Mouse (Mus musculus) spleen, adult 2 months (tissue): ENCODE data around the gene Taf9. TPM values are rescaled to one million over a fixed set of nuclear protein-coding genes. Genes with fewer than 3 reads are reported as not detected.
A peak's percentile ranks its signal among the peaks of the same experiment; 100 is the strongest.

Experiments used
- DNase-seq, 2 experiments: peaks; one replicate each; pipeline versions ENCODE4 v3.0.0 to v3.0.0-alpha.2; 2012 to 2021; ENCODE audit warnings: low spot score in 2 of 2, low read depth in 1 of 2
- H3K27ac ChIP-seq: fragments of 200-500 bp; 2 replicates; pipeline ENCODE4 v1.5.1; 2012; ENCODE audit warnings: low read length, inconsistent platforms; ENCODE audit not compliant: insufficient read depth
- H3K27me3 ChIP-seq: fragments of 200-500 bp; 2 replicates; pipeline ENCODE4 v1.6.1; 2012; ENCODE audit warnings: mild to moderate bottlenecking, moderate library complexity, low read length, inconsistent platforms; ENCODE audit not compliant: control insufficient read depth, insufficient read depth
- H3K36me3 ChIP-seq: fragments of 200-500 bp; 2 replicates; pipeline ENCODE4 v1.6.1; 2012; ENCODE audit warnings: mild to moderate bottlenecking, low read length, inconsistent platforms; ENCODE audit not compliant: control insufficient read depth, insufficient read depth
- H3K4me1 ChIP-seq: fragments of 200-500 bp; 2 replicates; pipeline ENCODE4 v1.6.1; 2011; ENCODE audit warnings: inconsistent platforms; ENCODE audit not compliant: control insufficient read depth, insufficient read depth, insufficient read length
- H3K4me3 ChIP-seq: fragments of 200-500 bp; 2 replicates; pipeline ENCODE4 v1.5.1; 2011; ENCODE audit warnings: mild to moderate bottlenecking, inconsistent platforms; ENCODE audit not compliant: insufficient read depth, insufficient read length; ENCODE audit errors: extremely low read depth
- CTCF ChIP-seq: fragments of 200-500 bp; IDR thresholded peaks from 2 replicates; pipeline ENCODE4 v1.5.1; 2011; ENCODE audit warnings: mild to moderate bottlenecking, inconsistent platforms; ENCODE audit not compliant: insufficient read depth, insufficient read length, insufficient replicate concordance; ENCODE audit errors: extremely low read depth
- POLR2A ChIP-seq: fragments of 200-500 bp; IDR thresholded peaks from 2 replicates; pipeline ENCODE4 v1.6.1; 2011; ENCODE audit warnings: low read depth, low read length, inconsistent platforms
- WGBS: fragments of 180-500 bp; shearing (Covaris S2); methylation state at CpG from one replicate; pipeline ENCODE4 v1.1.7; 2018; 5-methylcytosine and 5-hydroxymethylcytosine counted together
- polyA plus RNA-seq: library from polyadenylated mRNA; depleted of rRNA; stranded (reverse); fragments of >200 nt; gene quantifications from 2 replicates; pipeline ENCODE4 v1.2.3, GENCODE M21; 2012

Taf9 gene
- polyA plus RNA-seq, 1 experiment, result 2.3 TPM

DNA sequence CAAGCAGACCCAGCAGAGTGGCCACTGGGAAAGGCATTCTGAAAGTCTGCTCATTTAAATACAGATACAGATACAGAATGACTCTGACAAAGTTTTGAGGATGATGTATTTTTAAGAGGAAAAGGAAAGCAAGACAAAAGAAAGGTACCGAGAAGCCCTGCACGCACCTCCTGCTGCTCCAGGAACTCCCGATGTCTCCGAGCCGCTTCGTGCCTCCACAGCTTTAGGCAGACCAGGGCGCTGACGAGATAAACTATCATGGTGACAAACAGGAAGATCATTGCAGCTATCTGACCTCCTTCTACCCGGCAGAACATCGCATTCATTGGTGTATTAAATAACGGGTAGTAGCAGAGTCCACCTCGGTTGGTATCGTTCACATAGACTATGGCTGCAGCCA, 40.1 kb upstream of the Taf9 start:
- Histone ChIP-seq H3K4me1 (peaks cover 2% of the 10 kb centered on the region; the same call in 1 of the 2 replicates), H3K27ac (no peak overlapping the region), H3K27me3 (no peaks in the 10 kb centered on the region), H3K4me3 (no peak overlapping the region), H3K36me3 (peaks cover 7% of the 10 kb centered on the region)
- 95% methylated on average over 13 of the region's 13 CpGs for WGBS
- no peak for DNase-seq
- TF ChIP-seq CTCF (no peak), POLR2A (no peak)

GRCm38 (mm10) chr13:100612251-100612650, 39.1 kb upstream of the Taf9 start:
- DNase-seq, result no peak
- Histone ChIP-seq H3K27ac (no peak overlapping the region), H3K27me3 (no peaks in the 10 kb centered on the region), H3K36me3 (peaks cover 7% of the 10 kb centered on the region), H3K4me1 (peaks cover 5% of the 10 kb centered on the region), H3K4me3 (no peak overlapping the region)
- 94% methylated on average over 10 of the region's 10 CpGs for WGBS
- TF ChIP-seq POLR2A, result no peak
- TF ChIP-seq CTCF, result no peak

DNA sequence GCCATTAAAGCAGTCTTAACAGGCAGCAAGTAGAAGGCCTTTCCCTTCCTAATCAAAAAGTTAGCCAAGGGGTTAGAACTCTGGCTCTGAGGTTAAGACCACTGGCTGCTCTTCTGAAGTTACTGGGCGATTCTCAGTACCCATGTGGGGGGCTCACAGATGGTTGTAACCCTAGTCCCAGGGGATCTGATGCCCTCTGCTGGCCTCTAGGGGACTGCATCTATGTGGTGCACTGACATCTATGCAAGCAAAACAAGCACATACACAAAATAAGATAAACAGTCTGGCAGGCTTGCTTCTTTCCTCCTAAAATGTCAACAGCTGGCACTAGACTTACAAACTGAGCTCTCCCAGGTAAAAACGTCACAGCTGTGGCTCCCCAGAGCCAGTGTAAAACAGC, 38.5 kb upstream of the Taf9 start:
- no peak for TF ChIP-seq CTCF
- TF ChIP-seq POLR2A, result no peak
- Histone ChIP-seq H3K4me1 (peaks cover 5% of the 10 kb centered on the region), H3K27ac (no peak overlapping the region), H3K27me3 (no peaks in the 10 kb centered on the region), H3K36me3 (peaks cover 9% of the 10 kb centered on the region), H3K4me3 (no peak overlapping the region)
- no peak for DNase-seq
- 70% methylated on average over 2 of the region's 2 CpGs for WGBS

DNA sequence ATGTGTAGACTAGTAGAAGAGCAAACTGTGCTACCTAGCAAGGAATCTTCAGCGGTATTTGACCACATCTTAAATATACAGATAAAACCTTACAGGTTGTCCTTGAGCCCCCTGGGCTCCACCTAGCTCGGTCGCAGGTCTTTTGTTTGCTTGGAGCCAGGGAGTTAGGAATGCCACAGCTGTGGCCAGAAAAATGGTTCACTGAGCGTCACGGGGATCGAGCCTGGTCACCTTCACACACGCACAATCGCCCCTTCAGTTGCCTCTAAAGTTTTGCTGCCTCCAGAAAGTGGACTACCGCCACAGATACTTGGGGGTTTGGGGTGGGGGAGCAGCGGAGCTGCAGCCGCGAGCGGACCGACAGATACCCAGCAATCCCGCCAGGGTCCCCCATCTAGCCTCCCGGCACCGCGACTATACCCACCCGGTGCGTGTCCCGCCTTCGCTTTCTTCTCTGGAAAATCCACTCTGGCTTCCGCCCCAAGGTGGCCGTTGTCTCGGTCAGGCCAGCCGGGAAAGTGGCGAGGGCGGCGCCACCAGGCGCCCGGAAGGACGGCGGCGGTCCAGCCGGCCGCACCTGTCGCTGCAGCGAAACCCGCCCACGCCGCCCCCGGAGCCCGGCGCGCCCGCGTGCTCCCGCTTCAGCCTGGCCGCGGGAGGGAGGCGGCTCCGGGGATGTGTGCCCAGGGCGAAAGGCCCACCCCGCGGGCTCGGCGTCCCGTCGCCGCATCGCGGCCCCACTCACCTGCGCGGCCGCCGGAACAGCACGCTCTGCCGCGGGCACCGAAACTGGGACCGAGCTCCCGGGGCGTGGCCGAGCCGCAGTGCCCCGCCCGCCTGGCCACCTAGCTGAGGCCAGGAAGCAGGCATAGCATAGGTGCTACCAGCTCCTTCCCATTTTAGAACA, 34.9 kb upstream of the Taf9 start, which contains the start of gene Marveld2:
Marveld2 (minus strand) TSS at position 791 of the 907 bp plus-strand sequence.
- Histone ChIP-seq H3K36me3 (peaks cover 16% of the 10 kb centered on the region), H3K27ac (peak within 1 kb of the TSS; percentile 62), H3K27me3 (no peaks in the 10 kb centered on the region), H3K4me3 (peak within 1 kb of the TSS; percentile 85), H3K4me1 (peaks cover 5% of the 10 kb centered on the region)
- peak; percentile 14 to 66 for DNase-seq
- no peak for TF ChIP-seq CTCF
- no peak for TF ChIP-seq POLR2A
- WGBS, result 7% methylated on average over 74 of the region's 77 CpGs

GRCm38 (mm10) chr13:100617583-100617982, 33.8 kb upstream of the Taf9 start:
- Histone ChIP-seq H3K36me3 (peaks cover 18% of the 10 kb centered on the region), H3K4me1 (peaks cover 5% of the 10 kb centered on the region), H3K27me3 (no peaks in the 10 kb centered on the region), H3K27ac (no peak overlapping the region), H3K4me3 (no peak overlapping the region)
- DNase-seq, result no peak
- no peak for TF ChIP-seq POLR2A
- TF ChIP-seq CTCF, result no peak
- 96% methylated on average over 13 of the region's 13 CpGs for WGBS

- peaks cover 28% of the 10 kb centered on the region for H3K36me3 ChIP-seq
- 81% methylated on average over 4 of the region's 4 CpGs for WGBS
- TF ChIP-seq POLR2A (no peak), CTCF (no peak)
- H3K4me3 ChIP-seq, result no peak overlapping the region
- no peak overlapping the region for H3K27ac ChIP-seq
- no peaks in the 10 kb centered on the region for H3K27me3 ChIP-seq
- no peak for DNase-seq
- no peaks in the 10 kb centered on the region for H3K4me1 ChIP-seq
Observed at GRCm38 (mm10) chr13:100622241-100622640, 29.1 kb upstream of the Taf9 start.

GRCm38 (mm10) chr13:100634106-100634691, 17.2 kb upstream of the Taf9 start:
- Histone ChIP-seq H3K4me3 (no peak overlapping the region), H3K27ac (no peak overlapping the region), H3K27me3 (no peaks in the 10 kb centered on the region), H3K36me3 (peaks cover 34% of the 10 kb centered on the region), H3K4me1 (no peaks in the 10 kb centered on the region)
- DNase-seq, result no peak
- TF ChIP-seq POLR2A (no peak), CTCF (no peak)
- 76% methylated on average over 3 of the region's 3 CpGs for WGBS
